Mouse (Mus musculus): ENCODE measurements around the gene Gm17409.

GRCm38 (mm10) chr2:58435507-58435906, 34.4 kb upstream of the Gm17409 start:
- no peak for TF ChIP-seq CTCF (IDR thresholded peaks at IDR 0.05; ENCODE audit: low read depth, low read length)
- no peak for TF ChIP-seq TAL1 (conservative IDR thresholded peaks at IDR 0.05; ENCODE audit: low read depth, low read length)
- TF ChIP-seq POLR2AphosphoS5 (IDR thresholded peaks at IDR 0.05; ENCODE audit: insufficient replicate concordance, low read depth, low read length), result no peak
- no peak for TF ChIP-seq GATA1 (IDR thresholded peaks at IDR 0.05; ENCODE audit: borderline replicate concordance, low read length)
